Mouse (Mus musculus) hematopoietic stem cell, adult 5-6 weeks (primary cell): ENCODE measurements around the gene Foxo4. TPM values are rescaled to one million over a fixed set of nuclear protein-coding genes. Genes with fewer than 3 reads are reported as not detected.

Source experiments
- ATAC-seq, 2 experiments: fragments of 125-278 bp in 1 of 2; replicated peaks in 1 of 2; 2 replicates each; pipeline ENCODE4 v1.8.0; 2016 to 2017; ENCODE audit warnings: inconsistent platforms in 2 of 2, mild to moderate bottlenecking in 2 of 2, moderate number of reproducible peaks in 2 of 2, low read depth in 1 of 2, moderate TSS enrichment in 1 of 2; ENCODE audit not compliant: low FRiP score in 2 of 2, poor library complexity in 2 of 2, severe bottlenecking in 2 of 2, insufficient read depth in 1 of 2, low TSS enrichment in 1 of 2
- total RNA-seq: library from RNA; stranded (forward); fragments of 172-1452, 232-1000 nt; gene quantifications from 2 replicates; pipeline ENCODE4 v1.2.3, GENCODE M21; 2017

Gene Foxo4
- total RNA-seq, 1 experiment from 2014 or later, result 17.7 TPM

- no peak for ATAC-seq
These were observed 31.8 kb downstream of the Foxo4 start for GRCm38 (mm10) chrX:101285953-101286670.

GRCm38 (mm10) chrX:101287543-101287942, 33.2 kb downstream of the Foxo4 start:
- no peak; a peak in 1 of 4 replicates for ATAC-seq

GRCm38 (mm10) chrX:101288432-101288831, 34.1 kb downstream of the Foxo4 start:
- ATAC-seq, result no peak

GRCm38 (mm10) chrX:101289037-101289436, 34.7 kb downstream of the Foxo4 start:
- ATAC-seq, result no peak

- no peak for ATAC-seq
These were observed 35.8 kb downstream of the Foxo4 start for GRCm38 (mm10) chrX:101290111-101290510.

- no peak for ATAC-seq
These were observed 44.7 kb downstream of the Foxo4 start, which contains the start of gene Nlgn3 for GRCm38 (mm10) chrX:101299055-101299454. Nlgn3 (plus strand) TSS chrX:101299168.

- ATAC-seq, result no peak
These were observed 45.4 kb downstream of the Foxo4 start for GRCm38 (mm10) chrX:101299473-101300426.

GRCm38 (mm10) chrX:101300427-101301030, 46.2 kb downstream of the Foxo4 start:
- no peak for ATAC-seq

- ATAC-seq, result no peak
These were observed 47.3 kb downstream of the Foxo4 start for GRCm38 (mm10) chrX:101301654-101302053.

- no peak for ATAC-seq
These were observed 50.3 kb downstream of the Foxo4 start for GRCm38 (mm10) chrX:101304646-101305045.

- ATAC-seq, result no peak
These were observed 55.0 kb downstream of the Foxo4 start for GRCm38 (mm10) chrX:101309299-101309698.

Other genes starting within 250 kb of the Foxo4 start
- 0.45 TPM in 1 of 2 replicates, not detected in the other for gene Tex11, start 194.9 kb upstream of the Foxo4 start, total RNA-seq
- gene Slc7a3, start 168.5 kb upstream of the Foxo4 start, total RNA-seq, result not detected in 2 replicates
- gene Snx12, start 32.0 kb upstream of the Foxo4 start, total RNA-seq, result 33.5 and 49.8 TPM in 2 replicates
- gene Gm614, start 9.5 kb downstream of the Foxo4 start, total RNA-seq, result not detected in 2 replicates
- gene Il2rg, start 13.7 kb downstream of the Foxo4 start, total RNA-seq, result 114 and 157 TPM in 2 replicates
- not detected in 2 replicates for gene Gm20489, start 14.5 kb downstream of the Foxo4 start, total RNA-seq
- gene Med12, start 19.5 kb downstream of the Foxo4 start, total RNA-seq, result 34.3 and 48.1 TPM in 2 replicates
- gene Nlgn3, start 44.6 kb downstream of the Foxo4 start, total RNA-seq, result not detected in 2 replicates
- gene Gjb1, start 121.8 kb downstream of the Foxo4 start, total RNA-seq, result not detected in 2 replicates
- gene Zmym3, start 166.3 kb downstream of the Foxo4 start, total RNA-seq, result 28.1 and 31.3 TPM in 2 replicates
- 556 and 591 TPM in 2 replicates for gene Nono, start 174.8 kb downstream of the Foxo4 start, total RNA-seq
- 1.7 and 6.1 TPM in 2 replicates for gene Itgb1bp2, start 194.6 kb downstream of the Foxo4 start, total RNA-seq